Mouse (Mus musculus): ENCODE data around the gene Rps11. TPM values are rescaled to one million over a fixed set of nuclear protein-coding genes. Genes with fewer than 3 reads are reported as not detected.
"Not testable (repeated sequence)": the region's sequence is repeated elsewhere in the genome, so short reads cannot be mapped to it uniquely, and the experiment has no call there.

Gene Rps11
- polyA plus RNA-seq, 1 experiment from 2014 or later, result 1,443 TPM

DNA sequence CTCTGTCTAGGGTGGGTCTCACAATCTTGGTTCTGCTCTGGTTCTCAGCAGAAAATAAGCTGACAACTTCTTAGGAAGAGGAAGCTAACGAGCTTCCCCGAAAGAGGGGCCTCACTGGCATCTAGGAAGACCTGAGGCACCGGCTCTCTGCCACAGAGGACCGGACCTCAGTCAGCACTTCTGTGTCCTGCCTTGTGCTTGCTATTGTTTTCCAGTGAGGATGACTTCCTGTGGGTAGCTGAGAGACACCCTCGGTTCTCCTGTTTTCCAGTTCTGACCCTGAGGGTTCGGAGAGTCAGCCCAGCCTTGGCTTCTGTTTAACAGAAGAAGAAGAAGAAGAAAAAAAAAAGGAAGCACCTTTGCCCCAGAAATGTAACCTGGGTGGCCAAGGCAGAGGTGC lies 26.8 kb downstream of the Rps11 start:
- no peak overlapping the region for H3K4me3 ChIP-seq (ENCODE audit: low read length)

DNA sequence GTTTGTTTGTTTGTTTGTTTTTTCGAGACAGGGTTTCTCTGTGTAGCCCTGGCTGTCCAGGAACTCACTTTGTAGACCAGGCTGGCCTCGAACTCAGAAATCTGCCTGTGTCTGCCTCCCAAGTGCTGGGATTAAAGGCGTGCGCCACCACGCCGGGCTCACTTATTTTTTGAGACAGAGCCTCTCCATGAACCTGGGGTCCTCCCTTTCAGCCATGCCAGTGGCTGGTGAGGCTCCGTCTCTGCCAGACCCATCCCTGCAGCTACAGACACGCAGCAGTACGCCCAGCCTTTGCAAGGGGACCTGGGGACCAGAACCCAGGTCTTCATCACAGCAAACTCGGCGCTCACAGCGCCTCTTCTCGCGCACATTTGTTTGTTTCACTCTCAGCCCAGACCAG lies 28.3 kb downstream of the Rps11 start:
- H3K4me1 ChIP-seq (replicated peaks; ENCODE audit: control insufficient read depth, insufficient read depth, low read length), result peaks cover 11% of the 10 kb centered on the region
- not testable (repeated sequence) for H3K27ac ChIP-seq (ENCODE audit: low read length); H3K4me2 ChIP-seq (ENCODE audit: low read depth, low read length); H3K9me3 ChIP-seq (ENCODE audit: control insufficient read depth, low read length); ATAC-seq (ENCODE audit: low read depth); H3K27me3 ChIP-seq (ENCODE audit: control insufficient read depth, insufficient read depth, low read depth, low read length); H3K36me3 ChIP-seq (ENCODE audit: control insufficient read depth, insufficient read depth, low read length); H3K9ac ChIP-seq (ENCODE audit: low read length); H3K4me3 ChIP-seq (ENCODE audit: low read length)
- 90% methylated on average over 14 of the region's 14 CpGs for WGBS

More for the DNA sequence above, 26.8 kb downstream of the Rps11 start:
- H3K27me3 ChIP-seq (ENCODE audit: control insufficient read depth, insufficient read depth, low read depth, low read length), result no peaks in the 10 kb centered on the region
- no peak overlapping the region for H3K9ac ChIP-seq (ENCODE audit: low read length)
- no peaks in the 10 kb centered on the region for H3K9me3 ChIP-seq (ENCODE audit: control insufficient read depth, low read length)
- peaks cover 11% of the 10 kb centered on the region for H3K4me1 ChIP-seq (replicated peaks; ENCODE audit: control insufficient read depth, insufficient read depth, low read length)
- ATAC-seq (ENCODE audit: low read depth), result no peak
- WGBS, result 47% methylated on average over 6 of the region's 6 CpGs
- H3K4me2 ChIP-seq (ENCODE audit: low read depth, low read length), result no peak overlapping the region
- H3K27ac ChIP-seq (ENCODE audit: low read length), result 0 out of 2 replicates have a peak overlapping the region, but pooled peaks have one; percentile 4
- peaks cover 6% of the 10 kb centered on the region; the same call in 1 of the 2 replicates for H3K36me3 ChIP-seq (ENCODE audit: control insufficient read depth, insufficient read depth, low read length)

DNA sequence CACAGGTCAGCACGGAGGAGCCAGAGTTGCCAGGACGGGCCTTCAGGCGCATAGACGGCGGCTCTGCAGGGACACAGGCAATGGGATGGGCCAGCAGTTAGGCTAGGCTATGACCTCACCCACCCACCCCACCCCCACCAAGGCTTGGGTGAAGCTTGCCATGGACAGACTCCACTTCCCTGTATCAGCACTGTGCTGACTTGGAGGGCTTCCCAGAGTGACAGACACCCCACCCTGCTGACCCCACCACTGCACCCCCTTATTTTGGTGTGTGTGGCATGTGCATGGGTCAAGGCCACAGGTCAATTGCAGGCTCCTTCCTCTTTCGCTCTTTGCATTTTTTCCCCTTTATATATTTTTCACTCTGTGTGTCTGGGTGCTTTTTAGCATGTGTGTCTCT lies 28.9 kb downstream of the Rps11 start:
- Histone ChIP-seq H3K27me3 (ENCODE audit: control insufficient read depth, insufficient read depth, low read depth, low read length) (no peaks in the 10 kb centered on the region), H3K27ac (ENCODE audit: low read length) (no peak overlapping the region), H3K4me1 (replicated peaks; ENCODE audit: control insufficient read depth, insufficient read depth, low read length) (peaks cover 17% of the 10 kb centered on the region), H3K9me3 (ENCODE audit: control insufficient read depth, low read length) (no peaks in the 10 kb centered on the region), H3K36me3 (ENCODE audit: control insufficient read depth, insufficient read depth, low read length) (peaks cover 6% of the 10 kb centered on the region; the same call in 1 of the 2 replicates), H3K4me2 (ENCODE audit: low read depth, low read length) (no peak overlapping the region), H3K9ac (ENCODE audit: low read length) (no peak overlapping the region), H3K4me3 (ENCODE audit: low read length) (no peak overlapping the region)
- ATAC-seq (ENCODE audit: low read depth), result no peak
- WGBS, result 78% methylated on average over 6 of the region's 6 CpGs

DNA sequence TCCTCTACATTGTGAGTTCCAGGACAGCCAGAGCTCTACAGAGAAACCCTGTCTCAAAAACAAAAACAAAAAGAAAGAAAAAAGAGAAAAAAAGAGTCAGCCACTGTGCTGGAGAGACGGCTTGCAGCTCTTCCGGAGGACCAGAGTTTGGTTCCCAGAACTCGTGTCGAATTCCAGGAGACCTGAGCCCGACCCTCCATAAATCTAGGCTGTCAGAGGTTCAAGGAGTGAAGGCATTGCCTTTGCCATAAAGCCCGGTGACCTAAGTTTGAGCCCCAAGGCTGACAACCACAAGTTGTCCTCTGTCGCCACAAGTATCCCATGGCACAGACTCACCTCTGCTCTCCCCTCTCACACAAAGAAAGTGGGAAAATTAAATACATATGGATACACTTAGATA lies 30.1 kb downstream of the Rps11 start:
- peaks cover 6% of the 10 kb centered on the region; the same call in 1 of the 2 replicates for H3K36me3 ChIP-seq (ENCODE audit: control insufficient read depth, insufficient read depth, low read length)
- no peak overlapping the region for H3K4me2 ChIP-seq (ENCODE audit: low read depth, low read length)
- 0 out of 2 replicates have a peak overlapping the region, but pooled peaks have one; percentile 3 for H3K9ac ChIP-seq (ENCODE audit: low read length)
- H3K9me3 ChIP-seq (ENCODE audit: control insufficient read depth, low read length), result no peaks in the 10 kb centered on the region
- H3K4me1 ChIP-seq (replicated peaks; ENCODE audit: control insufficient read depth, insufficient read depth, low read length), result peaks cover 20% of the 10 kb centered on the region
- 28% methylated on average over 7 of the region's 7 CpGs for WGBS
- no peak for ATAC-seq (ENCODE audit: low read depth)
- H3K4me3 ChIP-seq (ENCODE audit: low read length), result no peak overlapping the region
- H3K27ac ChIP-seq (ENCODE audit: low read length), result no peak overlapping the region
- H3K27me3 ChIP-seq (ENCODE audit: control insufficient read depth, insufficient read depth, low read depth, low read length), result no peaks in the 10 kb centered on the region

DNA sequence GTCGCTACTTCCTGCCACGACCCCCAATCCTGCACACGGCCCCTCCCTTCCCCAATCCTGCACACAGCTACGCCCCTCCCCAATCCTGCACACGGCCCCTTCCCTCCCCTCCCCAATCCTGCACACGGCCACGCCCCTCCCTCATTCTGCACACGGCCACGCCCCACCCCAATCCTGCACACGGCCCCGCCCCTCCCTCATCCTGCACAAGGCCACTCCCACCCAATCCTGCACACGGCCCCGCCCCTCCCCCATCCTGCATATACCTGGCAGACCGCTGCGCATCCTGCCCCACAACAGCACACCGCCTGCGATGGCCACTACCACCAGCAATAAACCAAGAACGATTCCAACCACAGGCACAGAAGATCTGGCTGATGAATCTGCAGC lies 30.7 kb downstream of the Rps11 start:
- 33% methylated on average over 16 of the region's 18 CpGs for WGBS
- ATAC-seq (ENCODE audit: low read depth), result no peak
- Histone ChIP-seq H3K4me1 (replicated peaks; ENCODE audit: control insufficient read depth, insufficient read depth, low read length) (peaks cover 20% of the 10 kb centered on the region), H3K27ac (ENCODE audit: low read length) (no peak overlapping the region), H3K27me3 (ENCODE audit: control insufficient read depth, insufficient read depth, low read depth, low read length) (no peaks in the 10 kb centered on the region), H3K9ac (ENCODE audit: low read length) (no peak overlapping the region), H3K9me3 (ENCODE audit: control insufficient read depth, low read length) (no peaks in the 10 kb centered on the region), H3K36me3 (ENCODE audit: control insufficient read depth, insufficient read depth, low read length) (peaks cover 5% of the 10 kb centered on the region; the same call in 1 of the 2 replicates), H3K4me3 (ENCODE audit: low read length) (no peak overlapping the region), H3K4me2 (ENCODE audit: low read depth, low read length) (no peak overlapping the region)

DNA sequence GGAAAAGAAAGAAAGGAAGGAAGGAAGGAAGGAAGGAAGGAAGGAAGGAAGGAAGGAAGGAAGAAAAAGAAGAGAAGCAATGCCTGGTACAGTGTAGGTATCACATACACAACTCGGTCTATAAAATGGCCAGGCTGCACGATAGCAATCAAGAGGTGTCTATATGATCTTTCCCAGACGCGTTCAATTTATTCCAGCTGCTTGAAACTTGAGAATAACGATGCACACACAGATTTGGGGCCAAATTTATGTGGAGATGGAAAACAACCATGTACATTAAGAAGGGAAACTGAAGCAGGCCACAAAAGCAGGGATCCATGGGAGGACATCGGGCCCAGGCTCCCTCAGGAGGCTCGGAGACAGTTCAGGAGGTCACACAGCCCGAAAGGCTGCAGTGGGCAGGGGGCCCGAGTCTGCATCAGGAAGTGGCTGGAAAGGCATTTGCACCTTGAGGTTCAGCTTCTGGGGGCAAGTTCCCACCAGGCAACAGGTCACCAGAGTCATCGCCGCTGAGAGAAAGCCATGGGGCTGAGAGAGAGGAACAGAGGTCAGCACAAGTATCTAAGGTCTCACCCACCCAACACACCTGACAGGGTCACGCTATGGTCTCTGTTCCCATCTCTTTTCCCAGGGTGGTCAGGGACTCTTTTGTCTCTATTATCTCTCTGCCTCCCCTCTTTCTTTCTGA lies 31.3 kb downstream of the Rps11 start:
- peaks cover 10% of the 10 kb centered on the region for H3K36me3 ChIP-seq (ENCODE audit: control insufficient read depth, insufficient read depth, low read length)
- peak overlapping the region; percentile 58 for H3K27ac ChIP-seq (ENCODE audit: low read length)
- H3K4me1 ChIP-seq (replicated peaks; ENCODE audit: control insufficient read depth, insufficient read depth, low read length), result peaks cover 20% of the 10 kb centered on the region
- peak overlapping the region; percentile 43; the same call in 1 of the 2 replicates for H3K9ac ChIP-seq (ENCODE audit: low read length)
- 0 out of 2 replicates have a peak overlapping the region, but pooled peaks have one; percentile 17 for H3K4me2 ChIP-seq (ENCODE audit: low read depth, low read length)
- 44% methylated on average over 12 of the region's 12 CpGs for WGBS
- H3K27me3 ChIP-seq (ENCODE audit: control insufficient read depth, insufficient read depth, low read depth, low read length), result no peaks in the 10 kb centered on the region
- ATAC-seq (ENCODE audit: low read depth), result no peak
- H3K4me3 ChIP-seq (ENCODE audit: low read length), result no peak overlapping the region
- H3K9me3 ChIP-seq (ENCODE audit: control insufficient read depth, low read length), result no peaks in the 10 kb centered on the region

DNA sequence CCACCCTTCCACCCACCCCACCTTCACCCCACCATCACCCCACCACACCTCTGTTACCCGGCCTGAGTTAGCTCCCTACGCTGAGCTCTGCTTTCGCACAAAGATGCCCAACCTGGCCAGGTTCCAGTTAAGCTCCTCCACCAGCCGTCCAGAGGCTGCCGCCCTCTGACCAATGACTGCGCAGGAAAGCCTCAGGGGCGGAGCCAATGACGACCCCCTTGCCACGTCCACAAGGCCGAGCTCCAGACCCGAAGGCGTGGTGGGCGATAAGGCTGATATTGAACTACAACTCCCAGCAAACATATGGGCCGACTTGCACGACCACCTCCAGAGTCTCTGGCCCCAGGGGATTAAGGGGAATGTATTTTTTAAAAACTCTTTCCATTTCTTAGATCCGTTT lies 32.2 kb downstream of the Rps11 start, which contains the start of gene Rcn3:
Gene Rcn3 (minus strand): TSS at position 174 of the 400 bp plus-strand sequence.
- no peaks in the 10 kb centered on the region for H3K27me3 ChIP-seq (ENCODE audit: control insufficient read depth, insufficient read depth, low read depth, low read length)
- H3K4me2 ChIP-seq (ENCODE audit: low read depth, low read length), result peak within 1 kb of the TSS; percentile 74
- H3K4me1 ChIP-seq (replicated peaks; ENCODE audit: control insufficient read depth, insufficient read depth, low read length), result peaks cover 20% of the 10 kb centered on the region
- H3K9me3 ChIP-seq (ENCODE audit: control insufficient read depth, low read length), result no peaks in the 10 kb centered on the region
- peak within 1 kb of the TSS; percentile 64 for H3K4me3 ChIP-seq (ENCODE audit: low read length)
- ATAC-seq (ENCODE audit: low read depth), result peak; percentile 98
- under 1% methylated on average over 16 of the region's 16 CpGs for WGBS
- H3K9ac ChIP-seq (ENCODE audit: low read length), result peak within 1 kb of the TSS; percentile 80
- H3K36me3 ChIP-seq (ENCODE audit: control insufficient read depth, insufficient read depth, low read length), result peaks cover 16% of the 10 kb centered on the region
- peak within 1 kb of the TSS; percentile 81 for H3K27ac ChIP-seq (ENCODE audit: low read length)

DNA sequence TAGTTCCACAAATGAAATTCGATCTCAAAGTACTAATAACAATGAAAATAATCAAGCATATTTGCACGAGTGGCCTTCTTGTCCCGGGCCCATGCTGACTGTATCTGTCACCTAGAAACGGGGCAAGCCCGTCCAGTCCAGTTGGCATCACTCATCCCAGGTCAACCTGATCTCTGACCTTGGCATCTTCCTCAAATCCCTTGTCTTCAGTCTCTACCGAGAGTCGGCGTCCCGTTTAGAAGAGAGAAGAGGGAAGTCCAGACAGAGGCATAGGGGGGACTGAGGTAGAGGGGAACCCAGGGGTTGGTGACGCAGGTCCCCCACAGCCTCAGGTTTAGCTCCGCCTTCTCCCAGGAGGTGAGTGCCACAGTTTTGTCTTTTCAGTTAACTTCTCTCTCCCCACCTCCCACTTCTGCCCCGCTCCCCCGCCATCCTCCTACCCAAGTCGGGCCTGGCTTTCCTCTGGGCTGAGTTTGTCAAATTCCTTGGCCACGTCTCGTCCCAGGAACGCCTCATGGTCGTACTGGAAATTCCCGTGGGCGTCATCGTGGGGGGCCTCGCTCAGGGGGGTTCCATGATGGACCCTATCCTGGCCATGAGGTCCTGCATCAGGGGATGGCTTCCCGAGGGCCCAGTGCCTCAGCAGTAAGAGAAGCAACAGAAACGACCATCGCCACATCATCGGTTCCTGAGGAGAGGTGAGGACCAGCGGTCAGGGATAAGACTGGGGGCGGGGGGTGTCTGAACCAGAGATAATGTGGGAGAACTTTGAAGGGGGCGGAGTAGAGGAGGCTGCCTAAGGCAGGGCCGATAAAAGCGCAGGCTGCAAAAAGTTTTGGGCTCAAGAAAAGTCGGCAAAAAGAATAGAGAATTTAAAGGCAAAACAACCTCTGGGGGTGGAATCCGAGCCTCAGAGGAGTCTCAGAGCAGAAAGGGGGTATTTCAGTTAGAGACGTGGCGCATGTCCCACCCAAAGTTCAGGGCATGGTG lies 32.9 kb downstream of the Rps11 start:
- ATAC-seq (ENCODE audit: low read depth), result peak; percentile 62
- Histone ChIP-seq H3K27ac (ENCODE audit: low read length) (peak overlapping the region; percentile 81), H3K4me2 (ENCODE audit: low read depth, low read length) (peak overlapping the region; percentile 74), H3K9me3 (ENCODE audit: control insufficient read depth, low read length) (no peaks in the 10 kb centered on the region), H3K4me3 (ENCODE audit: low read length) (peak overlapping the region; percentile 64), H3K27me3 (ENCODE audit: control insufficient read depth, insufficient read depth, low read depth, low read length) (no peaks in the 10 kb centered on the region), H3K9ac (ENCODE audit: low read length) (peak overlapping the region; percentile 80), H3K36me3 (ENCODE audit: control insufficient read depth, insufficient read depth, low read length) (peaks cover 22% of the 10 kb centered on the region), H3K4me1 (replicated peaks; ENCODE audit: control insufficient read depth, insufficient read depth, low read length) (peaks cover 20% of the 10 kb centered on the region)
- 7% methylated on average over 35 of the region's 35 CpGs for WGBS

All from lung, embryonic 16.5 days (tissue).